Mouse (Mus musculus) ES-E14 (cell line): ENCODE measurements around the gene Als2.

ENCODE experiments used
- CHD2 ChIP-seq: IDR thresholded peaks from 2 replicates; pipeline ENCODE4 v1.6.1; 2014; ENCODE audit warnings: mild to moderate bottlenecking, low read depth, low read length, inconsistent platforms
- HCFC1 ChIP-seq: IDR thresholded peaks from 2 replicates; pipeline ENCODE4 v1.6.1; 2012; ENCODE audit warnings: low read length, inconsistent platforms, borderline replicate concordance; ENCODE audit not compliant: insufficient read depth
- ZC3H11A ChIP-seq: IDR thresholded peaks from 2 replicates; pipeline ENCODE4 v1.6.1; 2012; ENCODE audit warnings: low read depth, mild to moderate bottlenecking, inconsistent platforms, low read length, borderline replicate concordance
- ZNF384 ChIP-seq: IDR thresholded peaks from 2 replicates; pipeline ENCODE4 v1.6.1; 2012; ENCODE audit warnings: low read depth, low read length, inconsistent platforms

DNA sequence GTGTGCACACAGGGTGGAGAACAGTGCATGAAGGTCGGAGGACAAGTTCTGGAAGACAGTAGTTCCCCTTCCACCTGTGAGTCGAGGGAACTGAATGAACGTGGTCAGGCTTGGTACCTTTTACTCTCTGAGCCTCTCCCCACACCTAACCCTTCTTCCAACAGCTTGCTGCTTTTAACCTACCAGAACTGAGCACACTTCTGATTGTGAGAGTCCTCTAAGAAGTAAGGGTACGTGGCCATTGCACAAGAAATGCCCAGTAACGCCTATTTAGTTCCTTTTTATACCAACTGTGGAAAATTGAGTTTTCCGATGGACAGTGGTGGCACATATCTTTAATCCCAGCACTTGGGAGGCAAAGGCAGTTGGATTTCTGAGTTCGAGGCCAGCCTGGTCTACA, 8.5 kb downstream of the Als2 start:
- TF ChIP-seq HCFC1 (no peak), ZNF384 (no peak), CHD2 (no peak), ZC3H11A (no peak)
